Mouse (Mus musculus) E14TG2a.4 (cell line): ENCODE results near the gene Rpp21.

ENCODE experiments used
- H3K27me3 ChIP-seq: 2 replicates; pipeline ENCODE4 v1.6.1; 2014; ENCODE audit warnings: low read length, control low read depth; ENCODE audit not compliant: insufficient read depth
- H3K36me3 ChIP-seq: 2 replicates; pipeline ENCODE4 v1.6.1; 2014; ENCODE audit warnings: low read length, control low read depth; ENCODE audit not compliant: insufficient read depth
- H3K4me1 ChIP-seq: replicated peaks from 2 replicates; pipeline ENCODE4 v1.6.1; 2014; ENCODE audit warnings: low read depth, low read length, control low read depth
- H3K4me3 ChIP-seq: replicated peaks from 2 replicates; pipeline ENCODE4 v1.5.1; 2014; ENCODE audit warnings: mild to moderate bottlenecking, low read length
- H3K9me3 ChIP-seq: 2 replicates; pipeline ENCODE4 v1.6.1; 2014; ENCODE audit warnings: low read length, control low read depth
- CTCF ChIP-seq: conservative IDR thresholded peaks from 2 replicates; pipeline ENCODE4 v1.5.1; 2014; ENCODE audit warnings: low read length
- NANOG ChIP-seq: IDR thresholded peaks from 2 replicates; pipeline ENCODE4 v1.6.1; 2014; ENCODE audit warnings: borderline replicate concordance, low read length, mixed read lengths
- POU5F1 ChIP-seq: IDR thresholded peaks from 2 replicates; pipeline ENCODE4 v1.6.1; 2014; ENCODE audit warnings: low read length, borderline replicate concordance

The Rpp21 gene

GRCm38 (mm10) chr17:36257969-36258368 is at the start of gene Rpp21:
TSS of gene Rpp21 (minus strand) at chr17:36258069.
- H3K27me3 ChIP-seq, result no peaks in the 10 kb centered on the region
- H3K9me3 ChIP-seq, result no peaks in the 10 kb centered on the region
- H3K4me3 ChIP-seq, result peak within 1 kb of the TSS; percentile 96
- peaks cover 61% of the 10 kb centered on the region for H3K36me3 ChIP-seq
- TF ChIP-seq NANOG (no peak), CTCF (no peak), POU5F1 (no peak)
- peaks cover 36% of the 10 kb centered on the region for H3K4me1 ChIP-seq

DNA sequence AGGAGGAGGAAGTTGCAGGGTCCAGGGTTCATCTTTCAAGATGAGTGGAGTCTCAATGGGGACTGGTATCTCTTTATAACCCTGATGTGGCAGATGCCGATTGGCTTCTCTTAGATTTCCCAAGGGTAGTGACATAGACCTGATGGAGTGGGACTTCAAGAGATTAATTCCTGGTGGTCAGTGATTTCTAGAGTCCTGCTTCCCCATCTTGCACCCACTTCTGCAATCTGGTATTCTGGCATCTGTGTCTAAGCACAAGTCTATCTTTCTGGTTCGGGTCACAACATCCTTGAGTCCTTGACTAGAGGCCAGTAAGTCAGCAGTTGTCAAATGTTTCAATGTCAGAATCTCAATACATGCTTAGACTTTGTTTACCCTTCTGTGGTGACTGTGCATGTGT is 28.5 kb upstream of the Rpp21 start, which contains the start of gene H2-M10.2:
H2-M10.2 (minus strand) TSS at position 101 of the 400 bp plus-strand sequence.
- Histone ChIP-seq H3K27me3 (no peaks in the 10 kb centered on the region), H3K4me3 (no peak within 1 kb of the TSS), H3K9me3 (peaks cover 6% of the 10 kb centered on the region; the same call in 1 of the 2 replicates), H3K4me1 (no peaks in the 10 kb centered on the region), H3K36me3 (peaks cover 8% of the 10 kb centered on the region)
- no peak for TF ChIP-seq POU5F1
- no peak for TF ChIP-seq NANOG
- TF ChIP-seq CTCF, result no peak

- TF ChIP-seq POU5F1 (no peak), CTCF (no peak), NANOG (no peak)
- H3K4me1 ChIP-seq, result 0 out of 2 replicates have a peak, but pooled peaks cover 2% of the 10 kb centered on the region
- no peaks in the 10 kb centered on the region for H3K27me3 ChIP-seq
- H3K36me3 ChIP-seq, result peaks cover 43% of the 10 kb centered on the region
- no peak overlapping the region for H3K4me3 ChIP-seq
- peaks cover 6% of the 10 kb centered on the region; the same call in 1 of the 2 replicates for H3K9me3 ChIP-seq
Measured at GRCm38 (mm10) chr17:36281521-36282245, 23.8 kb upstream of the Rpp21 start.

- TF ChIP-seq NANOG (no peak), CTCF (no peak), POU5F1 (no peak)
- Histone ChIP-seq H3K9me3 (no peaks in the 10 kb centered on the region), H3K4me1 (peaks cover 37% of the 10 kb centered on the region), H3K4me3 (no peak overlapping the region), H3K36me3 (peaks cover 63% of the 10 kb centered on the region), H3K27me3 (no peaks in the 10 kb centered on the region)
Measured at GRCm38 (mm10) chr17:36274776-36275175, 16.9 kb upstream of the Rpp21 start.

DNA sequence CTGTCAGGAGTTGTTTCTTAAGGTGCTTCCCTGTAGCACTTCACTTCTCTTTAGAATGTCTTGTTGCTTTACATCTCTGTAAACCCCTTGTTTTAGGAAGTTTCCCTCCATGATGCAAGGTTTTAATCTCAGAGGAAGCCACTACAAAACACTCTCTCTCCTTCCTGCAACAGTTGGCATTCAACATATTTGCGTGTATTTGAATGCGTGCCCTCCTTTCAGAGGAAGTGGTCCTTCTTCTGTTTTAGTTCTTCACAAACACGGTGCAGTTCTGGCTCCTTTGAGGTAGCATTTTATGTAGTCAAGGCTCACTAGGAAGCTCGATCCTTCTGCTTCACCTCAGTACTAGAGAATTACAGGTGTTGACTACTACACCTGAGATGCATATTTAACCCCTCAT is 15.9 kb upstream of the Rpp21 start:
- H3K9me3 ChIP-seq, result no peaks in the 10 kb centered on the region
- TF ChIP-seq NANOG, result no peak
- TF ChIP-seq POU5F1, result no peak
- TF ChIP-seq CTCF, result no peak
- H3K4me1 ChIP-seq, result peaks cover 39% of the 10 kb centered on the region
- H3K27me3 ChIP-seq, result no peaks in the 10 kb centered on the region
- H3K36me3 ChIP-seq, result peaks cover 56% of the 10 kb centered on the region
- H3K4me3 ChIP-seq, result no peak overlapping the region

DNA sequence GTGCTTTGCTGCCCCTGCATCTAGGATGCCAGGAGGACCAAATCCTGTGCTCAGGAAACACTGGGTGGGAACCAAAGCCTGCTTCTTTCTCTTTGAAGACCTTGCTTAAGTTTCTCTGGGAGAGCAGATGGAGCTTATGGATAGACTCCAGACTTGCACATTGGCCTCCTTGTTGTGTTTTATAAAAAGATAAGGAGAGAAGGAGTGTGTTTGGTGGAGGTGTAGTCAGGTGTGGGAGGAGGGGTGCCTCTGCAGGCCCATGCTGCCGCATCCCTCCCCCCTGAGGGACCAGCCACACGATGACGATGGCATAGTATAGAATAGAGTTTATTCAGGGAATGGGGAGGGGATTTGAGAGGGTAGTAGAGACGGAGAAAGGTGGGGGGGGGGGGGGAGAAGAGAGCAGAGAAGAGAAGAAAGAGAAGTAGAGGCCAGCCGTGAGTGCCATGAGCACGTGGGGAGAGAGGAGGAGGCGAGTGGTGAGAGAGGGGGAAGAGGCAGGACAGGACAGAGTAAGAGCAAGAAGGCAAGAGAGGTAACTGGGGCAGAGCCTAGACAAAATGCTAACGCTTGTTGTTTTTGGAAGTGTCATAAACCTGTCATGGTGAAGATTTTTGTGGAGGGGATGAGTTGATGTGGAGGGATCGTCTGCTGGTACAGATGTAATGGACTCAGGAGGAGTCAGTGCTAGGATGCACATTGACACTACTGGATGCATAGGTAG is 14.9 kb upstream of the Rpp21 start:
- peak overlapping the region; percentile 97 for H3K4me3 ChIP-seq
- H3K9me3 ChIP-seq, result no peaks in the 10 kb centered on the region
- TF ChIP-seq POU5F1, result no peak
- TF ChIP-seq CTCF, result no peak
- no peak for TF ChIP-seq NANOG
- no peaks in the 10 kb centered on the region for H3K27me3 ChIP-seq
- peaks cover 36% of the 10 kb centered on the region for H3K4me1 ChIP-seq
- H3K36me3 ChIP-seq, result peaks cover 58% of the 10 kb centered on the region

DNA sequence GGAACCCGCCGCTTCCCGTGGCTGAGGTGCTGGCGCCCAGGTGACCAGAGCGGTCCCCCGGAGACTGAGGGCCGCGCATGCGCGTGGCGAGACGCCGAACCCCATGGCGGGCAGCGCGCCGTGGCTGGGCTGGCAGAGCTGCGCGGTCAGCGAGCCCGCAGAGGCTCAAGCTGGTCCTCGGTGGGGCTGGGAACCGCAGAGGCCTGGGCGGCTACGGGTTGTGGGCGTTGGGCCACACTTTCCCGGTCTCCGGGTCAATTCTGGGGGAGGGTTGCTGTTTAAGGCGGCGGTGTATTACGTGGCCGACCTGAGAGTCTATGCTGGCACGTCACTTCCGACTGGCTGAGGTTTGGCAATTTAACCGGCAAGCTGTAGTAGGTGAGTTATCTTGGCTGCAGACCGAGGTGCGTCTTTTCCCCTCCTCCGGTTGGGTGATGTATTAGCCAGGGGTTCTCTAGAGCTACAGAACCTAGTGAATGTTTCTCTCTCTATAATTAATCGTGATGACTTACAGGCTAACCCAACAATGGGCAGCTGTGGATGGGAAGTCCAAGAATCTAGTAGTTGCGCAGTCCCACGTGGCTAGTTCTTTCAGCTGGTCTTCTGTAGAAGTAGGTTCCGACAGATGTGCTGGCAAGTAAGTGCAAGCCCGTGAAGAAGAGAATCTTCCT is 13.9 kb upstream of the Rpp21 start, which contains the start of gene Trim39:
Trim39 (minus strand) TSS at position 662 of the 671 bp plus-strand sequence.
- Histone ChIP-seq H3K27me3 (no peaks in the 10 kb centered on the region), H3K36me3 (peaks cover 65% of the 10 kb centered on the region), H3K9me3 (no peaks in the 10 kb centered on the region), H3K4me3 (peak within 1 kb of the TSS; percentile 97), H3K4me1 (peaks cover 36% of the 10 kb centered on the region)
- no peak for TF ChIP-seq CTCF
- no peak for TF ChIP-seq NANOG
- TF ChIP-seq POU5F1, result no peak
